Mouse (Mus musculus) megakaryocyte, embryonic 14.5 days (primary cell): ENCODE data around the gene Fbxw5.

Source experiments
- FLI1 ChIP-seq: IDR thresholded peaks from 2 replicates; pipeline ENCODE4 v1.6.1; 2012; ENCODE audit warnings: low read length, inconsistent platforms, mixed read lengths
- GATA1 ChIP-seq: IDR thresholded peaks from 3 replicates; pipeline ENCODE4 v1.6.1; 2012; ENCODE audit warnings: mixed read lengths, low read length, inconsistent platforms, borderline replicate concordance

DNA sequence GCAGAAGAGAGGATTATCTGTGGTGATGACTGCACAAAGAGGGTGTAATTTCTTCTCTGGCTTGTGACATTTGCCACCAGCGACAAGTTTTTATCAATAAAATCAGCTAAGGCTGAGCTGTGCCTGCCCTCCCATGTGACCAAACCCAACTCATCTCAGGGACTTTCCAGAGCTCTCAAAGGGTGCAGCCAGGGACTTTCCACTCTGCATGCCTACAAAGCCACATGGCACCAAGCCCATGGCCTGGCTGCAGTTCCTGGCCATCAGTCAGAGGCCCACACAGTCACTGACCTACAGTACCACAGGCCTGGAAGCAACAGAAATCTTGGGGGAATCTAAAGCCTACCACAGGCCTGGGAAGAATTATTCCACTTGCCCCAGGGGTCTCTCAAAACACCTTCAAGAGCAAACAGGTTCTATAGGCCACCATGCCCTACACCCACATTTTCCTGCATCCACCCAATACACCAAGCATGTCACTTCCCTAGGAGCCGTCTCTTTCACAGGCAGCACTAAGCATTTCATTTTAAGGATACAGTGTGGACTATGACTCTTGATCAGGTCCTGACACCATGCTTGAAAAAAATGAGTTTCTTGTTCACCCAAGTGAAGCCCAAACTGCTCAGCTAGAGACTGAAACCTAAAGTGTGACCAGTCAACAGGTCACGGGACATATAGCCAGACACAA lies 33.8 kb downstream of the Fbxw5 start:
- no peak for TF ChIP-seq GATA1
- TF ChIP-seq FLI1, result no peak
